Mouse (Mus musculus): Measurements from ENCODE around the gene Tk1.

GRCm38 (mm10) chr11:117803166-117803688, 22.7 kb downstream of the Tk1 start:
- TF ChIP-seq EP300 (optimal IDR thresholded peaks at IDR 0.05) (no peak), CTCF (IDR thresholded peaks at IDR 0.05; ENCODE audit: low read depth) (no peak)
